Mouse (Mus musculus): Measurements from ENCODE around the gene Yipf2. TPM values are rescaled to one million over a fixed set of nuclear protein-coding genes. Genes with fewer than 3 reads are reported as not detected.

Gene Yipf2
- total and polyA plus RNA-seq, 3 experiments: 16.6 to 21.2 (median 17.5) TPM

GRCm38 (mm10) chr9:21566538-21566937 lies 26.1 kb downstream of the Yipf2 start:
- no peak overlapping the region for H3K27ac ChIP-seq (ENCODE audit: insufficient read depth, low read depth)
- peaks cover 25 to 65% of the 10 kb centered on the region in 2 experiments for H3K36me3 ChIP-seq (replicated peaks in 1 of 2; ENCODE audit: control insufficient read depth in 1 of 2, insufficient read depth in 1 of 2, low read length in 1 of 2)

DNA sequence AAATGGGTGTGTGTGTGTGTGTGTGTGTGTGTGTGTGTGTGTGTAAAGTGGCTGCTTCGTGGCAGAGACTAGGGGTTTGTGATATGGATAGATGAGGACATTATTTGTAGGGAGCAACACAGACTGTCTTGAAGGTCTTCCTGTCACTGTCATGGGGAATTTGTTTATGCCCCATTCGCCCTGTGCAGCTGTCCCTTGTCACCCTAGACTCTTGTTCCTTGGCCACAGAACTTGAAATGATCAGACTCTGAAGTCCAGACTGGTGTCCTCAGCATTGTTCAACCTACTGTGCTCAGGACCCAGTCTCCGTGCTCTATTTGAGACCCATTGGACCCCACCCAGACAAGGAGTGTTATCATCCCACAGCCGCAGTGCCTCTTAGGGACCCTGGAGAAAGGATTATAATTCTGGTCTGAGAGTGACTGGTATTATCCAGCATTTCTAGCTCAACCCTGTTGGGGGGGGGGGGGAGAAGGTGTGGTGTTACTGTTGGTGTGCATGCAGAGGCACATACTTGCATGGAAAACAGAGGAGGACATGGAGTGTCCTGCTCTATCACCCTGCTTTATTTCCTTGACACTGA lies 27.5 kb downstream of the Yipf2 start:
- H3K4me2 ChIP-seq (ENCODE audit: insufficient read depth, low read depth, poor library complexity, severe bottlenecking): no peak overlapping the region
- in situ Hi-C loops (cut with MboI; ENCODE audit: low pct_ligation_motif_present, low pct_unique_long_range_greater_than_20kb, low sequenced_read_pairs) (no loop called here), dilution Hi-C loops (cut with MboI; ENCODE audit: extremely low pct_ligation_motif_present, extremely low pct_unique_long_range_greater_than_20kb, low sequenced_read_pairs) (no loop called here)
- peaks cover 19 to 66% of the 10 kb centered on the region in 2 experiments for H3K36me3 ChIP-seq (replicated peaks in 1 of 2; ENCODE audit: control insufficient read depth in 1 of 2, insufficient read depth in 1 of 2, low read length in 1 of 2)
- H3K9me3 ChIP-seq (replicated peaks; ENCODE audit: low read length): no peaks in the 10 kb centered on the region
- TF ChIP-seq CHD1 (IDR thresholded peaks at IDR 0.05; ENCODE audit: low read depth, low read length): no peak
- no peak for TF ChIP-seq RCOR1 (conservative IDR thresholded peaks at IDR 0.05; ENCODE audit: low read depth, low read length)
- no peak for TF ChIP-seq KAT2A (IDR thresholded peaks at IDR 0.05; ENCODE audit: insufficient replicate concordance, low read length)
- no peak for TF ChIP-seq UBTF (IDR thresholded peaks at IDR 0.05; ENCODE audit: low read depth, low read length)
- no peak for TF ChIP-seq ETS1 (conservative IDR thresholded peaks at IDR 0.05; ENCODE audit: low read depth, low read length)
- TF ChIP-seq ZKSCAN1 (IDR thresholded peaks at IDR 0.05; ENCODE audit: borderline replicate concordance, low read depth, low read length): no peak
- TF ChIP-seq MYC (IDR thresholded peaks at IDR 0.05; ENCODE audit: low read depth, low read length): no peak
- TF ChIP-seq MXI1 (IDR thresholded peaks at IDR 0.05; ENCODE audit: low read depth, low read length): no peak
- no peak overlapping the region for H3K27ac ChIP-seq (ENCODE audit: insufficient read depth, low read depth)
- H3K9ac ChIP-seq (ENCODE audit: insufficient read depth, low read depth): no peak overlapping the region
- no peaks in the 10 kb centered on the region for H3K27me3 ChIP-seq (replicated peaks)
- DNase-seq (ENCODE audit: extremely low read depth): no peak
- no peak overlapping the region for H3K4me3 ChIP-seq (replicated peaks in 1 of 3; ENCODE audit: low read depth in 2 of 3, low read length in 2 of 3, poor library complexity in 1 of 3)
- peaks cover 13 to 45% of the 10 kb centered on the region in 2 experiments for H3K4me1 ChIP-seq (ENCODE audit: control insufficient read depth in 1 of 2, insufficient read depth in 2 of 2)
- peaks cover 10% of the 10 kb centered on the region for H3K79me2 ChIP-seq (replicated peaks; ENCODE audit: control insufficient read depth, extremely low read depth, insufficient read depth, poor library complexity, severe bottlenecking)

More at GRCm38 (mm10) chr9:21566538-21566937, 26.1 kb downstream of the Yipf2 start:
- Histone ChIP-seq H3K9ac (ENCODE audit: insufficient read depth, low read depth) (no peak overlapping the region), H3K27me3 (replicated peaks) (no peaks in the 10 kb centered on the region), H3K9me3 (replicated peaks; ENCODE audit: low read length) (no peaks in the 10 kb centered on the region), H3K4me1 (ENCODE audit: control insufficient read depth in 1 of 2, insufficient read depth in 2 of 2) (peaks cover 13 to 45% of the 10 kb centered on the region in 2 experiments), H3K4me3 (replicated peaks in 1 of 3; ENCODE audit: low read depth in 2 of 3, low read length in 2 of 3, poor library complexity in 1 of 3) (no peak overlapping the region), H3K4me2 (ENCODE audit: insufficient read depth, low read depth, poor library complexity, severe bottlenecking) (no peak overlapping the region), H3K79me2 (replicated peaks; ENCODE audit: control insufficient read depth, extremely low read depth, insufficient read depth, poor library complexity, severe bottlenecking) (peaks cover 4% of the 10 kb centered on the region)
- DNase-seq (ENCODE audit: extremely low read depth): no peak
- dilution Hi-C loops (cut with MboI; ENCODE audit: extremely low pct_ligation_motif_present, extremely low pct_unique_long_range_greater_than_20kb, low sequenced_read_pairs) (no loop called here), in situ Hi-C loops (cut with MboI; ENCODE audit: low pct_ligation_motif_present, low pct_unique_long_range_greater_than_20kb, low sequenced_read_pairs) (no loop called here)
- TF ChIP-seq EP300 (IDR thresholded peaks at IDR 0.05; ENCODE audit: low read length) (no peak), PAX5 (IDR thresholded peaks at IDR 0.05; ENCODE audit: low read length) (no peak)

DNA sequence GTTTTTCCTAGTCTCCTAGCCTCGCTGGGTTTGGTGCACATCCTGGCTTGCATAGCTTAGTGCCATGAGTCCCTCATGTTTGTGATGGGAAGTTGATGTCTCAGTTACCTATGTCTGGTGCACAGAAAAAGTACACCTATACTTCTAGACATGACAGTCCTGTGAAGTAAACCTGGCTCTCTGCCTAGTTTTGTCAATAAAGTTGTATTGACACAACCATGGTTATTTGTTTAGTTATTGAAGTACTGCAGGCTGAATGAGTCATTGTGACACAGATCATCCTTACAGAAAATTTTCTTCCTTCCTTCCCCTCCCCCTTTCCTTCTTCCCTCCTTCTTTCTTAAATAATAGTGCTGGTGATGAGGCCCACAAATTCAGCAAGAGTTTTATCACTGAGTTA lies 28.2 kb downstream of the Yipf2 start:
- Histone ChIP-seq H3K4me3 (replicated peaks in 1 of 3; ENCODE audit: low read depth in 2 of 3, low read length in 2 of 3, poor library complexity in 1 of 3) (no peak overlapping the region), H3K36me3 (replicated peaks in 1 of 2; ENCODE audit: control insufficient read depth in 1 of 2, insufficient read depth in 1 of 2, low read length in 1 of 2) (peaks cover 14 to 63% of the 10 kb centered on the region in 2 experiments), H3K4me1 (ENCODE audit: control insufficient read depth in 1 of 2, insufficient read depth in 2 of 2) (peaks cover 13 to 45% of the 10 kb centered on the region in 2 experiments), H3K9ac (ENCODE audit: insufficient read depth, low read depth) (no peak overlapping the region), H3K9me3 (replicated peaks; ENCODE audit: low read length) (no peaks in the 10 kb centered on the region), H3K27me3 (replicated peaks) (no peaks in the 10 kb centered on the region), H3K4me2 (ENCODE audit: insufficient read depth, low read depth, poor library complexity, severe bottlenecking) (no peak overlapping the region), H3K79me2 (replicated peaks; ENCODE audit: control insufficient read depth, extremely low read depth, insufficient read depth, poor library complexity, severe bottlenecking) (peaks cover 11% of the 10 kb centered on the region), H3K27ac (ENCODE audit: insufficient read depth, low read depth) (no peak overlapping the region)
- dilution Hi-C loops (cut with MboI; ENCODE audit: extremely low pct_ligation_motif_present, extremely low pct_unique_long_range_greater_than_20kb, low sequenced_read_pairs) (no loop called here), in situ Hi-C loops (cut with MboI; ENCODE audit: low pct_ligation_motif_present, low pct_unique_long_range_greater_than_20kb, low sequenced_read_pairs) (no loop called here)
- TF ChIP-seq MXI1 (IDR thresholded peaks at IDR 0.05; ENCODE audit: low read depth, low read length) (no peak), RAD21 (IDR thresholded peaks at IDR 0.05; ENCODE audit: low read depth, low read length) (no peak), HCFC1 (IDR thresholded peaks at IDR 0.05; ENCODE audit: low read depth, low read length) (no peak), USF1 (IDR thresholded peaks at IDR 0.05; ENCODE audit: low read depth, low read length) (no peak), CTCF (conservative IDR thresholded peaks at IDR 0.05 in 1 of 2, IDR thresholded peaks at IDR 0.05 in 1 of 2; ENCODE audit: low read depth in 2 of 2, low read length in 2 of 2) (no peak), GABPA (IDR thresholded peaks at IDR 0.05; ENCODE audit: insufficient replicate concordance, low read depth, low read length) (no peak), NELFE (IDR thresholded peaks at IDR 0.05; ENCODE audit: low read depth, low read length) (no peak), SMC3 (IDR thresholded peaks at IDR 0.05; ENCODE audit: low read depth, low read length) (no peak), RCOR1 (conservative IDR thresholded peaks at IDR 0.05; ENCODE audit: low read depth, low read length) (no peak)
- no peak for DNase-seq (ENCODE audit: extremely low read depth)

Measured in CH12.LX (cell line).